Mouse (Mus musculus) ES-Bruce4 (cell line): ENCODE measurements around the gene Spsb4. TPM values are rescaled to one million over a fixed set of nuclear protein-coding genes. Genes with fewer than 3 reads are reported as not detected.

Source experiments
- H3K27ac ChIP-seq: 2 replicates; pipeline ENCODE4 v1.5.1; 2012; ENCODE audit warnings: low read length, inconsistent platforms; ENCODE audit not compliant: insufficient read depth
- H3K27me3 ChIP-seq: 2 replicates; pipeline ENCODE4 v1.6.1; 2012; ENCODE audit warnings: mild to moderate bottlenecking, low read length, inconsistent platforms; ENCODE audit not compliant: control insufficient read depth, poor library complexity, insufficient read depth, severe bottlenecking
- H3K36me3 ChIP-seq: 2 replicates; pipeline ENCODE4 v1.6.1; 2012; ENCODE audit warnings: inconsistent platforms, mild to moderate bottlenecking, low read length, moderate library complexity; ENCODE audit not compliant: control insufficient read depth, poor library complexity, insufficient read depth, severe bottlenecking
- H3K4me1 ChIP-seq: one replicate; pipeline ENCODE4 v1.8.1; 2011; ENCODE audit warnings: low read length; ENCODE audit not compliant: control insufficient read depth, insufficient read depth
- H3K4me3 ChIP-seq: 2 replicates; pipeline ENCODE4 v1.5.1; 2011; ENCODE audit warnings: low read depth, mild to moderate bottlenecking, low read length
- H3K9ac ChIP-seq: 2 replicates; pipeline ENCODE4 v1.6.1; 2012; ENCODE audit warnings: low read depth, mild to moderate bottlenecking, inconsistent platforms; ENCODE audit not compliant: poor library complexity, severe bottlenecking
- H3K9me3 ChIP-seq: replicated peaks from 2 replicates; pipeline ENCODE4 v1.6.1; 2012; ENCODE audit warnings: mild to moderate bottlenecking, low read length, inconsistent platforms; ENCODE audit not compliant: control insufficient read depth, poor library complexity, insufficient read depth, severe bottlenecking
- CTCF ChIP-seq: IDR thresholded peaks from one replicate; pipeline ENCODE4 v1.8.1; 2011; ENCODE audit warnings: low read depth, low read length
- EP300 ChIP-seq: IDR thresholded peaks from 2 replicates; pipeline ENCODE4 v1.6.1; 2011; ENCODE audit warnings: low read depth, low read length; ENCODE audit not compliant: insufficient read depth
- POLR2A ChIP-seq: IDR thresholded peaks from one replicate; pipeline ENCODE4 v1.8.1; 2011; ENCODE audit warnings: low read length; ENCODE audit not compliant: insufficient read depth
- polyA plus RNA-seq: library from polyadenylated mRNA; stranded (reverse); fragments of >200 nt; gene quantifications from 2 replicates; pipeline ENCODE4 v1.2.4, GENCODE M21; 2011; ENCODE audit warnings: low read depth; ENCODE audit not compliant: missing spikeins, insufficient read depth, insufficient read length

Gene Spsb4
- polyA plus RNA-seq, 1 experiment = 1.9 TPM

DNA sequence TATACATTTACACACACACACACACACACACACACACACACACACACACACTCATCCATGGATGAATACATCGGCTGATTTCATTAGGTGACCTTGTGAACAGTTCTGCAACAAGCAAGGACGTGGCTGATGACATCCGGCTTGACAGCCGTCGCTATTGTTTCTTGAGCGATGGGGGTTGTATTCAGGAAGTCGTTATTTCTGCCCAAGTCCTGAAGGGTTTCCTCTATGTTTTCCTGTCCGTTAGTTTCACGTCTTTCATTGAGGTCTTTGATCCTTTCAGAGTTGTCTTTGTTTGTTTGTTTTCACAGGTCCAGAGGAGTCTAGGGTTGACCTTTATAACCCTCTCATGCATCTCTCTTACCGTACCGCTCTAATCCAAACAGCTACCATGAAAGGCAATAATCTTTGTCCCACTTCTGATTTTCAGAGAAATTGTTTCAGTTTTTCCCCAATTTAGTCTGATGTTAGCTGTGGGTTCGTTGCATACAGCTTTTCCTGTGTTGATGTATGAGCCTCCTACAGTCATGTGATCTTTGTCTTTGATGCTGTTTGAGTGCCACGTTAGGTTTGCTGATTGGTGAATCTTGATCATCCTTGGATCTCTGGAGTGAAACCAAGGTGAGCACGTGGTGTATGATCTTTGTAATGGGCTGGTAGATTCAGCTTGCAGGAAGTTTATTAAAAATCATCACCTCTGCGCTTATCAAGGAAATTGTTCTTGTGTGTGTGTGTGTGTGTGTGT is 82.9 kb downstream of the Spsb4 start:
- Histone ChIP-seq H3K36me3 (no peaks in the 10 kb centered on the region), H3K9ac (no peak overlapping the region), H3K4me3 (no peak overlapping the region), H3K27ac (no peak overlapping the region), H3K4me1 (no peaks in the 10 kb centered on the region), H3K27me3 (no peaks in the 10 kb centered on the region), H3K9me3 (0 out of 2 replicates have a peak, but pooled peaks cover 3% of the 10 kb centered on the region)
- TF ChIP-seq CTCF (no peak), EP300 (no peak), POLR2A (no peak)

GRCm38 (mm10) chr9:96934816-96935215 is 83.8 kb downstream of the Spsb4 start:
- H3K9me3 ChIP-seq = 0 out of 2 replicates have a peak, but pooled peaks cover 3% of the 10 kb centered on the region

DNA sequence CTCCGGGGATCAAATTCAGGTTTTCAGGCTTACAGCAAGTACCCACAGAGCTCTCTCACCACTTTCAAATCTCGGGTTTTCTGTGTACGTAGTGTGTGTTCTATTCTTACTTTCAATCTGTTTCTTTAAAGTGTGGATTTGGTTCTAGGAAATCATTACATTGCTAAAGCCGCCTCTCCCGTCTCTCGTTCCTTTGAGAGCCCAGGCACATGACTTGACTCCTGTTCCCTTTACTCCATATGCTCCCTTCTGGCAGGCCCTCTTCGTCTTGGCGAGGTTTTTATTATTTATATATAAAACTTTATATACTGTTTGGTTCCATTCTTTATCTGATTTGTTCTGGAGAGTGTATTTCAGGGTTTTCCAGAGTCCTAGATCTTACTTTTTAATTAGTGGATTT is 85.9 kb downstream of the Spsb4 start:
- Histone ChIP-seq H3K27ac (no peak overlapping the region), H3K9ac (no peak overlapping the region), H3K36me3 (no peaks in the 10 kb centered on the region), H3K4me3 (no peak overlapping the region), H3K4me1 (no peaks in the 10 kb centered on the region), H3K27me3 (no peaks in the 10 kb centered on the region), H3K9me3 (0 out of 2 replicates have a peak, but pooled peaks cover 3% of the 10 kb centered on the region)
- no peak for TF ChIP-seq POLR2A
- TF ChIP-seq EP300 = no peak
- TF ChIP-seq CTCF = no peak

More at GRCm38 (mm10) chr9:96934816-96935215, 83.8 kb downstream of the Spsb4 start:
- H3K4me3 ChIP-seq = no peak overlapping the region
- H3K9ac ChIP-seq = no peak overlapping the region
- H3K36me3 ChIP-seq = no peaks in the 10 kb centered on the region
- no peak overlapping the region for H3K27ac ChIP-seq
- H3K4me1 ChIP-seq = no peaks in the 10 kb centered on the region
- no peak for TF ChIP-seq CTCF
- no peak for TF ChIP-seq EP300
- TF ChIP-seq POLR2A = no peak
- no peaks in the 10 kb centered on the region for H3K27me3 ChIP-seq

GRCm38 (mm10) chr9:96923577-96924316 is 94.9 kb downstream of the Spsb4 start:
- no peaks in the 10 kb centered on the region for H3K36me3 ChIP-seq
- H3K27ac ChIP-seq = no peak overlapping the region
- no peak overlapping the region for H3K9ac ChIP-seq
- H3K27me3 ChIP-seq = no peaks in the 10 kb centered on the region
- H3K4me3 ChIP-seq = no peak overlapping the region
- H3K4me1 ChIP-seq = no peaks in the 10 kb centered on the region
- TF ChIP-seq EP300 = no peak
- no peak for TF ChIP-seq CTCF
- TF ChIP-seq POLR2A = no peak
- no peaks in the 10 kb centered on the region for H3K9me3 ChIP-seq

DNA sequence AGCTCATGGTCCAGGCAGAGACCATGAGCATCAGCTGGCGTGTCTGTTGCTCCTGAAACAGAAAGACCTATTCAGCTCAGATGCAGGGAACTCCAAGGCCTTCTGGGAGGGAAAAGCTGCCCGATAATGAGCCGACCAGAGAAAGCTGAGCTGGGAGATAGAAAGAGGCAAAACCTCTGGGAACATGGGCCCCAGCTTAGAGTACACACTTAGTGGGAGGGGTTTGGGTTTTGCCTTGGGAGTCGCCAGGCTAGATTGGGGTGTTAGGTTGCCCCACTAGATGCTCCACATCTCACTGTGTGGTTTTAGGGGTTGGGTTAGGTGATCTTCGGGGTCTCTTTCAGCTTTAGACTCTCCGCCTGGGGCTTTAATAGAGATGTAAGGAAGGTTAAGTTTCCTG is 95.5 kb downstream of the Spsb4 start:
- Histone ChIP-seq H3K36me3 (no peaks in the 10 kb centered on the region), H3K4me1 (no peaks in the 10 kb centered on the region), H3K9ac (no peak overlapping the region), H3K27ac (no peak overlapping the region), H3K9me3 (no peaks in the 10 kb centered on the region), H3K4me3 (no peak overlapping the region), H3K27me3 (no peaks in the 10 kb centered on the region)
- TF ChIP-seq CTCF (no peak), EP300 (no peak), POLR2A (no peak)
